Mouse (Mus musculus): ENCODE measurements at regions not wholly inside any gene's neighbourhood (a gene's known extent, or its start where the extent isn't known, plus 50 kb on each side); places are given as distances from the start of the nearest gene placed in this dataset.

- TF ChIP-seq TCF12 (IDR thresholded peaks at IDR 0.05; ENCODE audit: low read depth, low read length) (no peak), POLR2A (IDR thresholded peaks at IDR 0.05; ENCODE audit: low read depth, low read length) (no peak), MEF2A (IDR thresholded peaks at IDR 0.05; ENCODE audit: borderline replicate concordance, low read depth, low read length) (no peak), CTCF (conservative IDR thresholded peaks at IDR 0.05 in 1 of 2, IDR thresholded peaks at IDR 0.05 in 1 of 2; ENCODE audit: low read depth in 2 of 2, low read length in 2 of 2) (no peak), ZNF384 (IDR thresholded peaks at IDR 0.05; ENCODE audit: low read depth, low read length) (no peak), GABPA (IDR thresholded peaks at IDR 0.05; ENCODE audit: insufficient replicate concordance, low read depth, low read length) (no peak), MXI1 (IDR thresholded peaks at IDR 0.05; ENCODE audit: low read depth, low read length) (no peak), JUND (conservative IDR thresholded peaks at IDR 0.05; ENCODE audit: low read depth, low read length) (no peak)
Measured at GRCm38 (mm10) chr1:137256294-137256693, 296.0 kb upstream of the Nr5a2 start.
